Mouse (Mus musculus): Measurements from ENCODE around the gene Dnajb11. TPM values are rescaled to one million over a fixed set of nuclear protein-coding genes. Genes with fewer than 3 reads are reported as not detected.
A peak's percentile ranks its signal among the peaks of the same experiment; 100 is the strongest.

Gene Dnajb11
- polyA plus RNA-seq, 1 experiment from 2014 or later, result 97.3 TPM

DNA sequence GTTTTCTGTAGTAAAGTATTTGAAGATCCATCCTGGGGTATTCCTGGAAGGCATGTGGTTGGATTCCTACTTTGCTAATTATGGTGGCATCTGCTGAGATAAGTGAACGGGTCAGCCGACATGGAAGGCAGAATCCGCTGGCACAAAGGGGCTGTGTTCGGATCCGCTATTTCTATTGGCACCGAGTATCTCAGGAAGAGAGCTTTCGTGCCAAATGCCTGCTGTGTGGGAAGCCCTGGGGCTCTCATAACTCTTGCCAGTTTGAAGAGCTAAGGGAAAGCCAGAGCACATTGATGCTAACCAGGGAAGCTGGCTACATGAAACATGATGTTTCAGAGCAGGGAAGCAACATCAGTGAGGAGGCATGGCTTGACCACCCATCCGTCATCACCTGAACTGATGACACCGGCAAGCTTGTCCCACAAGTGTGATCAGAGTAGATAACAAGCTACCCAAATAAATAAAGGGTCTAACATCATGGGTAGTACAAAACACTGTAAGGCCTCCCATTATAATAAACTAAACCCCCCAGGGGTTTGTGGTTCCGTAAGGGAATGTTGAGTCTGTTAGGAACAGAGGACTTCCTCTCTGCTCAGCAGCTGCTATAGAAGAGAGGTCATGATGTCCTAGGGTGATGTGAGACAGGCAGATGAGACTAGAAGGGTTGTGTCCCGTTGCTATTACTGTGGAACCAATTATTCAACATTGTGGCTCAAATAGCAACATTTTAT is 20.2 kb downstream of the Dnajb11 start:
- Histone ChIP-seq H3K27ac (ENCODE audit: low read depth, low read length) (no peak overlapping the region), H3K4me2 (ENCODE audit: low read depth, low read length, severe bottlenecking) (no peak overlapping the region), H3K4me1 (replicated peaks; ENCODE audit: control insufficient read depth, insufficient read depth, low read length) (no peaks in the 10 kb centered on the region), H3K36me3 (ENCODE audit: control insufficient read depth, insufficient read depth, low read length) (no peaks in the 10 kb centered on the region; the same call in 1 of the 2 replicates), H3K9ac (ENCODE audit: low read length) (no peak overlapping the region), H3K4me3 (ENCODE audit: low read depth, low read length) (no peak overlapping the region), H3K9me3 (ENCODE audit: control insufficient read depth, low read length) (no peaks in the 10 kb centered on the region), H3K27me3 (ENCODE audit: control insufficient read depth, insufficient read depth, low read length) (no peaks in the 10 kb centered on the region)
- ATAC-seq (replicated peaks; ENCODE audit: low FRiP score) (no peak), DNase-seq (ENCODE audit: low spot score) (no peak)
- WGBS, result 81% methylated on average over 11 of the region's 11 CpGs

DNA sequence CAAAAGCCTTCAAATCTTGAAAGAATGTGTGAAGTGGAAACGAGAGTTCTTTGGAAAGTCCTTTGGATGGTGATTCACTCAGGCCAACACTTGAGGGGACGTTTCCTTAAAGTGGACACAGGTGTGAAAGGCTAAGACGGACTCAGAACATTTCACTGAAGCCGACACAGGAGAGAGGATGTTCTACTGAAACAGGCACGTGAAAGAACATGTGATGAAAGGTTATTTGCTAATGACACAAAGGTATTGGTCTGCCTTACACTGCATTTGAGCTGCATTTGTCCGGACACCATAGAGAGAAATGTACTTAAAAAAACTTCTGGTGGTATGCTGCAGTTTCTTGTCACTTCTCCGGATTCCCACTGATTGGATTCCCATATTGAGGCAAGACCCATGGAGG is 21.1 kb downstream of the Dnajb11 start:
- Histone ChIP-seq H3K27ac (ENCODE audit: low read depth, low read length) (no peak overlapping the region), H3K4me1 (replicated peaks; ENCODE audit: control insufficient read depth, insufficient read depth, low read length) (no peaks in the 10 kb centered on the region), H3K9ac (ENCODE audit: low read length) (no peak overlapping the region), H3K4me3 (ENCODE audit: low read depth, low read length) (no peak overlapping the region), H3K9me3 (ENCODE audit: control insufficient read depth, low read length) (no peaks in the 10 kb centered on the region), H3K27me3 (ENCODE audit: control insufficient read depth, insufficient read depth, low read length) (no peaks in the 10 kb centered on the region), H3K4me2 (ENCODE audit: low read depth, low read length, severe bottlenecking) (no peak overlapping the region), H3K36me3 (ENCODE audit: control insufficient read depth, insufficient read depth, low read length) (no peaks in the 10 kb centered on the region)
- 78% methylated on average over 7 of the region's 7 CpGs for WGBS
- DNase-seq (ENCODE audit: low spot score) (no peak), ATAC-seq (replicated peaks; ENCODE audit: low FRiP score) (no peak)

- no peaks in the 10 kb centered on the region for H3K27me3 ChIP-seq (ENCODE audit: control insufficient read depth, insufficient read depth, low read length)
- H3K36me3 ChIP-seq (ENCODE audit: control insufficient read depth, insufficient read depth, low read length), result no peaks in the 10 kb centered on the region
- WGBS, result 59% methylated on average over 7 of the region's 7 CpGs
- DNase-seq (ENCODE audit: low spot score) (peak; percentile 33), ATAC-seq (replicated peaks; ENCODE audit: low FRiP score) (no peak)
- no peaks in the 10 kb centered on the region for H3K4me1 ChIP-seq (replicated peaks; ENCODE audit: control insufficient read depth, insufficient read depth, low read length)
- no peaks in the 10 kb centered on the region for H3K9me3 ChIP-seq (ENCODE audit: control insufficient read depth, low read length)
- H3K4me2 ChIP-seq (ENCODE audit: low read depth, low read length, severe bottlenecking), result no peak overlapping the region
- H3K9ac ChIP-seq (ENCODE audit: low read length), result no peak overlapping the region
- H3K27ac ChIP-seq (ENCODE audit: low read depth, low read length), result no peak overlapping the region
- no peak overlapping the region for H3K4me3 ChIP-seq (ENCODE audit: low read depth, low read length)
Measured at GRCm38 (mm10) chr16:22879945-22880595, 22.4 kb downstream of the Dnajb11 start.

DNA sequence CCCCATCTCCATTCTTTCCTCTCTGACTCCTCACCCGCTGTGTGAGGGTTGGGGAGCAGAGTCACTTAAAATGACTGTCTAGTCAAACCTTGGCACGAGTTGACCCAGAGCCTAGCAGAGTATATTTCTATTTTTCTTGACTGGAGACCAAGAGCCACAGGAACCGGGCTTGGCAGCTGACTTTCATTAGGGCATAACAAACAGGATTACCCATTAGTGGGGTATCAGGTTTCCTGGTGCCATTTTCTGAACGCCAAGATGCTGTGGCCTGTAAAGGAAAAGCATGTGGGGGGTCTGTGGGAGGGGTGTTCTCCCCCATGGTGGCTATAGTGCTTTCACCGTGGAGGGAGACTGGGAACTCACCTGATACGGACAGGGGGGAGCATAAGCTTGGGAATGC is 23.3 kb downstream of the Dnajb11 start:
- Histone ChIP-seq H3K36me3 (ENCODE audit: control insufficient read depth, insufficient read depth, low read length) (no peaks in the 10 kb centered on the region), H3K27me3 (ENCODE audit: control insufficient read depth, insufficient read depth, low read length) (no peaks in the 10 kb centered on the region), H3K9me3 (ENCODE audit: control insufficient read depth, low read length) (no peaks in the 10 kb centered on the region), H3K9ac (ENCODE audit: low read length) (no peak overlapping the region), H3K4me1 (replicated peaks; ENCODE audit: control insufficient read depth, insufficient read depth, low read length) (no peaks in the 10 kb centered on the region), H3K27ac (ENCODE audit: low read depth, low read length) (no peak overlapping the region), H3K4me3 (ENCODE audit: low read depth, low read length) (no peak overlapping the region), H3K4me2 (ENCODE audit: low read depth, low read length, severe bottlenecking) (no peak overlapping the region)
- no peak for ATAC-seq (replicated peaks; ENCODE audit: low FRiP score)
- 4% methylated on average over 6 of the region's 6 CpGs for WGBS
- DNase-seq (ENCODE audit: low spot score), result no peak

DNA sequence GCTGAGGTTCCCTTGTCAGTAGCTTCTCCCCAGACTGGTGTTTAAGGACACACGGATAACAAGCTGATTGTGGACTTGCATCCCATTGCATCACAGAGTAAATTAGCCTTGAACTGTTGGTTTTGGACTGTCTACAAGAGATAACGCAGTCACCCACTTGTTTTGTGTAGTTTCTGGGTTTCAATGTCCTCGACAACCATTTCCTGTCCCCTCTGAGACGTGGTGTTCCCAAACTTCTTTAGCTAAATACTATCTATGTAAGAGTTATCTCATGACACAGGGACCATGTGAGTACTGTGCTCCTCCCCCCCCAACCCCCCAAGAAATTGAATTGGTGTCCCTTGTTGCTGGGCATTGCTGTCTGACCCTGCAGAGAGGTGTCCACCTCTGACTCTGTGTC is 23.8 kb downstream of the Dnajb11 start:
- Histone ChIP-seq H3K4me3 (ENCODE audit: low read depth, low read length) (no peak overlapping the region), H3K4me2 (ENCODE audit: low read depth, low read length, severe bottlenecking) (no peak overlapping the region), H3K27me3 (ENCODE audit: control insufficient read depth, insufficient read depth, low read length) (no peaks in the 10 kb centered on the region), H3K27ac (ENCODE audit: low read depth, low read length) (no peak overlapping the region), H3K9ac (ENCODE audit: low read length) (no peak overlapping the region), H3K4me1 (replicated peaks; ENCODE audit: control insufficient read depth, insufficient read depth, low read length) (no peaks in the 10 kb centered on the region), H3K9me3 (ENCODE audit: control insufficient read depth, low read length) (no peaks in the 10 kb centered on the region), H3K36me3 (ENCODE audit: control insufficient read depth, insufficient read depth, low read length) (no peaks in the 10 kb centered on the region)
- no peak for DNase-seq (ENCODE audit: low spot score)
- no peak for ATAC-seq (replicated peaks; ENCODE audit: low FRiP score)
- WGBS, result 61% methylated on average over 4 of the region's 4 CpGs

- no peaks in the 10 kb centered on the region for H3K4me1 ChIP-seq (replicated peaks; ENCODE audit: control insufficient read depth, insufficient read depth, low read length)
- 84% methylated on average over 5 of the region's 5 CpGs for WGBS
- ATAC-seq (replicated peaks; ENCODE audit: low FRiP score), result no peak
- no peaks in the 10 kb centered on the region for H3K9me3 ChIP-seq (ENCODE audit: control insufficient read depth, low read length)
- H3K9ac ChIP-seq (ENCODE audit: low read length), result no peak overlapping the region
- H3K27ac ChIP-seq (ENCODE audit: low read depth, low read length), result no peak overlapping the region
- DNase-seq (ENCODE audit: low spot score), result no peak
- no peak overlapping the region for H3K4me2 ChIP-seq (ENCODE audit: low read depth, low read length, severe bottlenecking)
- no peaks in the 10 kb centered on the region for H3K27me3 ChIP-seq (ENCODE audit: control insufficient read depth, insufficient read depth, low read length)
- no peak overlapping the region for H3K4me3 ChIP-seq (ENCODE audit: low read depth, low read length)
- H3K36me3 ChIP-seq (ENCODE audit: control insufficient read depth, insufficient read depth, low read length), result no peaks in the 10 kb centered on the region
Measured at GRCm38 (mm10) chr16:22883441-22883840, 25.8 kb downstream of the Dnajb11 start.

DNA sequence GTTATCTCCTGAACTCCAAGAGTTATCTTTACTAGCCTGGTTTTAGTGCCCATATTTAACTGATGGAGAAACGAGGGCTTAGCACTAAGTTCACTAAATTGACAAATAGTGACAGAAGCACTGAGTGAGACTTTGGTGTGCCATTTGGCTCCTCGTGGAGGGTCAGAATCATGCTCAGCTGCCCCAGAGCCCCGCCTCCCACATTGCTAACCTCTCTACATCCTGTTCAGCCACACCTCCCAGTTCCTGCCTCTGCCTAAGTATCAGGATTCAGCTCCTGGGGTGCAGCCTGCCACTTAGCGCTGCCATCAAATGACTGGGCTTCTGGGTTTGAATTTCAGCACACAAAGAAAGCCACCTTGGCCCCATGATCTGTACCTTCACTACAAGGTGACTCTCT is 27.7 kb downstream of the Dnajb11 start:
- H3K4me1 ChIP-seq (replicated peaks; ENCODE audit: control insufficient read depth, insufficient read depth, low read length), result no peaks in the 10 kb centered on the region

DNA sequence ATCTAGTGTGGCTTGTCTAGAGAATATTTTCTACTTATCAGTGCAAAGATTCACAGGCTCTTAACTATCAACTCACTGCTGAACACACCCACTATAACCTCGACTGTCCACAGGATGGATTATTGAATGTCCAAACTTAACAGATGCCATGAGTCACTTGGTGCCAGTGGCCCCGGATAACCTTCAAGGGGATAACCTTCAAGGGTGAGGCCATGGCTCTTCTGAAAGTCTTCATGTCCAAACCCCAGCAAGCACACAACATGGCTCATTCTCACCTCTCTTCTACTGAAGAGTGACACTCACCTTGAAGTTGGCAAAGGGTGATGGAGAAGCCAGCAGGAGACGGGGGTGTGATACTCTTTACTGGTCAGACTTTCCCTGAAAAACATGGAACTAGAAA is 29.1 kb downstream of the Dnajb11 start:
- Histone ChIP-seq H3K36me3 (ENCODE audit: control insufficient read depth, insufficient read depth, low read length) (no peaks in the 10 kb centered on the region), H3K4me2 (ENCODE audit: low read depth, low read length, severe bottlenecking) (no peak overlapping the region), H3K27ac (ENCODE audit: low read depth, low read length) (no peak overlapping the region), H3K27me3 (ENCODE audit: control insufficient read depth, insufficient read depth, low read length) (no peaks in the 10 kb centered on the region), H3K4me3 (ENCODE audit: low read depth, low read length) (no peak overlapping the region), H3K4me1 (replicated peaks; ENCODE audit: control insufficient read depth, insufficient read depth, low read length) (no peaks in the 10 kb centered on the region), H3K9me3 (ENCODE audit: control insufficient read depth, low read length) (no peaks in the 10 kb centered on the region), H3K9ac (ENCODE audit: low read length) (no peak overlapping the region)
- WGBS, result 86% methylated on average over 3 of the region's 3 CpGs
- DNase-seq (ENCODE audit: low spot score), result no peak
- ATAC-seq (replicated peaks; ENCODE audit: low FRiP score), result no peak

More for the DNA sequence above, 27.7 kb downstream of the Dnajb11 start:
- Histone ChIP-seq H3K27me3 (ENCODE audit: control insufficient read depth, insufficient read depth, low read length) (no peaks in the 10 kb centered on the region), H3K9ac (ENCODE audit: low read length) (no peak overlapping the region), H3K4me3 (ENCODE audit: low read depth, low read length) (no peak overlapping the region), H3K27ac (ENCODE audit: low read depth, low read length) (no peak overlapping the region), H3K36me3 (ENCODE audit: control insufficient read depth, insufficient read depth, low read length) (no peaks in the 10 kb centered on the region), H3K4me2 (ENCODE audit: low read depth, low read length, severe bottlenecking) (no peak overlapping the region), H3K9me3 (ENCODE audit: control insufficient read depth, low read length) (no peaks in the 10 kb centered on the region)
- 56% methylated on average over 4 of the region's 4 CpGs for WGBS
- DNase-seq (ENCODE audit: low spot score), result no peak
- no peak for ATAC-seq (replicated peaks; ENCODE audit: low FRiP score)

GRCm38 (mm10) chr16:22888835-22889234 is 31.2 kb downstream of the Dnajb11 start:
- peak; percentile 53; the same call in 1 of the 2 replicates for ATAC-seq (replicated peaks; ENCODE audit: low FRiP score)
- Histone ChIP-seq H3K27ac (ENCODE audit: low read depth, low read length) (no peak overlapping the region), H3K4me2 (ENCODE audit: low read depth, low read length, severe bottlenecking) (no peak overlapping the region), H3K4me1 (replicated peaks; ENCODE audit: control insufficient read depth, insufficient read depth, low read length) (no peaks in the 10 kb centered on the region), H3K9ac (ENCODE audit: low read length) (no peak overlapping the region), H3K36me3 (ENCODE audit: control insufficient read depth, insufficient read depth, low read length) (no peaks in the 10 kb centered on the region), H3K9me3 (ENCODE audit: control insufficient read depth, low read length) (no peaks in the 10 kb centered on the region), H3K27me3 (ENCODE audit: control insufficient read depth, insufficient read depth, low read length) (no peaks in the 10 kb centered on the region), H3K4me3 (ENCODE audit: low read depth, low read length) (no peak overlapping the region)
- WGBS, result 62% methylated on average over 4 of the region's 4 CpGs
- no peak for DNase-seq (ENCODE audit: low spot score)

Data from forebrain, embryonic 11.5 days (tissue).